Mouse (Mus musculus) liver, adult 2 months (tissue): Measurements from ENCODE around the gene Pfkl.
"Not testable (repeated sequence)": the region's sequence is repeated elsewhere in the genome, so short reads cannot be mapped to it uniquely, and the experiment has no call there.

Experiments
- CTCF ChIP-seq: fragments of 200-500 bp; IDR thresholded peaks from 2 replicates; pipeline ENCODE4 v1.5.1; 2011; ENCODE audit warnings: low read depth, low read length, control low read depth
- POLR2A ChIP-seq: fragments of 200-500 bp; IDR thresholded peaks from 2 replicates; pipeline ENCODE4 v1.6.1; 2011; ENCODE audit warnings: low read length, control low read depth; ENCODE audit not compliant: insufficient read depth; ENCODE audit errors: extremely low read depth

GRCm38 (mm10) chr10:78025453-78025852, 15.6 kb upstream of the Pfkl start:
- not testable (repeated sequence) for TF ChIP-seq CTCF, POLR2A
